Mouse (Mus musculus) naive thymus-derived CD4-positive, alpha-beta T cell, adult 2 months (primary cell): ENCODE results near the gene Zcchc17.

Experiments used
- DNase-seq: peaks from one replicate; pipeline ENCODE4 v3.0.0-alpha.2; 2011; ENCODE audit warnings: low read depth

The Zcchc17 gene

GRCm38 (mm10) chr4:130359486-130360237 is at the start of gene Zcchc17, which contains the start of gene Snrnp40:
Zcchc17 (minus strand) TSS chr4:130359943.
Snrnp40 (plus strand) TSS chr4:130360132.
- peak; percentile 99 for DNase-seq

- no peak for DNase-seq
Measured at GRCm38 (mm10) chr4:130391265-130391664, 31.5 kb upstream of the Zcchc17 start.

GRCm38 (mm10) chr4:130389927-130390326 is 30.2 kb upstream of the Zcchc17 start:
- DNase-seq = no peak

GRCm38 (mm10) chr4:130389496-130389895 is 29.8 kb upstream of the Zcchc17 start:
- DNase-seq = no peak

GRCm38 (mm10) chr4:130387256-130387655 is 27.5 kb upstream of the Zcchc17 start:
- DNase-seq = no peak

GRCm38 (mm10) chr4:130380418-130380817 is 20.7 kb upstream of the Zcchc17 start:
- DNase-seq = no peak

GRCm38 (mm10) chr4:130379181-130379580 is 19.4 kb upstream of the Zcchc17 start:
- no peak for DNase-seq

GRCm38 (mm10) chr4:130377500-130377899 is 17.8 kb upstream of the Zcchc17 start:
- DNase-seq = no peak

GRCm38 (mm10) chr4:130376675-130377074 is 16.9 kb upstream of the Zcchc17 start:
- no peak for DNase-seq

- no peak for DNase-seq
Measured at GRCm38 (mm10) chr4:130360238-130360590, 471 bp upstream of the Zcchc17 start.

GRCm38 (mm10) chr4:130357946-130358345 is 1.8 kb downstream of the Zcchc17 start:
- no peak for DNase-seq

- DNase-seq = no peak
Measured at GRCm38 (mm10) chr4:130352588-130352987, 7.2 kb downstream of the Zcchc17 start.

GRCm38 (mm10) chr4:130350690-130351422 is 8.9 kb downstream of the Zcchc17 start:
- no peak for DNase-seq

GRCm38 (mm10) chr4:130349666-130350065 is 10.1 kb downstream of the Zcchc17 start:
- DNase-seq = no peak

- DNase-seq = peak; percentile 73
Measured at GRCm38 (mm10) chr4:130341691-130342090, 18.1 kb downstream of the Zcchc17 start.

GRCm38 (mm10) chr4:130335867-130336266 is 23.9 kb downstream of the Zcchc17 start:
- DNase-seq = no peak

GRCm38 (mm10) chr4:130327366-130327765 is 32.4 kb downstream of the Zcchc17 start:
- no peak for DNase-seq

GRCm38 (mm10) chr4:130325446-130325845 is 34.3 kb downstream of the Zcchc17 start:
- DNase-seq = no peak

- no peak for DNase-seq
Measured at GRCm38 (mm10) chr4:130323607-130324006, 36.1 kb downstream of the Zcchc17 start.

- DNase-seq = no peak
Measured at GRCm38 (mm10) chr4:130323165-130323564, 36.6 kb downstream of the Zcchc17 start.

GRCm38 (mm10) chr4:130322567-130322966 is 37.2 kb downstream of the Zcchc17 start:
- no peak for DNase-seq

GRCm38 (mm10) chr4:130321640-130322039 is 38.1 kb downstream of the Zcchc17 start:
- DNase-seq = no peak

GRCm38 (mm10) chr4:130319564-130319963 is 40.2 kb downstream of the Zcchc17 start:
- no peak for DNase-seq
